Mouse (Mus musculus): Measurements from ENCODE around the gene Hs1bp3.

Hs1bp3 gene

DNA sequence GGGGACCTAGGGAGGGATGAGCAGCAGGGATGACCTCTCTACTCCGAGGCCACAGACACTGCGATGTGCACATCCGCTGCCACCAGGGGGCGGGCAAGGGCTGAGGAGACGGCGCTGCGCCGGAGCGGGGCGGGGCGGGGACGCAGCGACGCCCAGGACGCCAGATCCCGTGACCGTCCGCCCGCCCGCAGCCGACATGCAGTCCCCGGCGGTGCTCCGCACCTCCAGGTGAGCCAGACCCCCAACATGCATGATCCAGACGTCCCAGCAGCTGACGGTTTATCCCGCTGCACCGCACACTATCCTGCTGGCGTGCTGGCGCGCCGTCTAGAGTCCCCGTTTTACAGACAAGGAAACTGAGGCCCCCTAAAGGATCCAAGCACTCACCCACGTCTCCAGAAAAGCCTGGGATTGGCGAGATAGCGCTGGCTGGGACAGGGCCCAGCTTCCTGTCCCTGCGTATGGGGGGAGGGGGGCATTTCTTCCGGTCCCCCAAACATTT is at the start of gene Hs1bp3:
Hs1bp3 (plus strand) TSS at position 163 of the 502 bp plus-strand sequence.
- CTCF ChIA-PET, result interaction anchor here (0.7 to 2.0 kb wide), 11 partner anchors 10 to 323 kb away, joined by 3 to 10 read pairs (median 3); partner anchors contain the start of genes Rhob (in 3 of the 4) and Gdf7 (in 1 of the 4)

DNA sequence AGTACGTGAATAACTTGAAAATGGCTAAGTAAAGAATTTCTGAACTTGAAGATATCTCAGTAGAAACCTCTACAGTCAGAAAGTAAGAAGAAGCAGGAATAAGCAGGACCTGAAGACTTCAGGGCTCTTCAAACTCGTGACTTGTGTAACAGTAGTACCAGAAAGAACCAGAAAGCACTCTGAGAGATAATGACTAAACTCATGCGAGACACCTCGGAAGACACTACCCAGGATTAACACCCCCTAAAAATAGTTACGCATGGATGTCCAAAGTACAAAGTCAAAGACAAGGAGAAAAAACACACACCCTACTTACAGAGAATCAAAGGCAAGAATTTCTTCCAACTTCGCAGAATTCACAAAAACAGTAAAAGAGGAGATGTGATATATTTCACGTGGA is 46.9 kb upstream of the Hs1bp3 start:
- CTCF ChIA-PET, result interaction anchor here in 1 of 4 experiments (1.1 kb wide), 1 partner anchor 50 kb away, joined by 3 read pairs; no protein-coding TSS in a partner anchor
- POLR2A ChIA-PET, result interaction anchor here in 1 of 4 experiments (0.9 kb wide), 1 partner anchor 234 kb away, joined by 3 read pairs; the partner anchor contains the start of gene Rhob

More for the DNA sequence above, at the start of gene Hs1bp3:
- POLR2A ChIA-PET, result interaction anchor here in 3 of 4 experiments (0.6 to 4.2 kb wide), 16 partner anchors 10 to 363 kb away, joined by 3 to 74 read pairs (median 5); partner anchors contain the start of genes Rhob (in 3 of the 3) and Gdf7 (in 2 of the 3)

- ChIA-PET POLR2A (interaction anchor here in 1 of 4 experiments (0.6 kb wide), 1 partner anchor 371 kb away, joined by 4 read pairs; no protein-coding TSS in a partner anchor), CTCF (no interaction called here)
Measured at GRCm38 (mm10) chr12:8269627-8270026, 43.6 kb upstream of the Hs1bp3 start.

DNA sequence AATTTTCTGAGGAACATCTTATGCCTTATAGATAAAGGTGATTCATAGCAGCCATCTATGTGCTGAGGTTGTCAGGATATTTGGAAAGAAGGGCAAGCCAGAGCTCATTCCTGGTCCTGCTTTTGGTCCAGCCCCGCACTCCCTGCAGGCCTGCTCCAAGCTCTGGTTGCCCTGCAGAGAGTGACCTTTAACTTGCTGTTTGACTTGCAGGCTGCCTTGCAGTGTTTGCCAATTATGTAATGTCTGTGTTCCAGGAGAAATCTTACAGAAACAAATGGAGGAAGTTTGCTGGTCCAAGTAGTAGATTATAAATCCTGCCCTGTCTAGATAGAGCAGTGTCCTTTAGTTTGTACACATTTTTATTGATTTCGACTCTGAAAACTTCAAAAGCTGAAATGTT is 41.8 kb upstream of the Hs1bp3 start:
- POLR2A ChIA-PET, result no interaction called here
- CTCF ChIA-PET, result no interaction called here

- ChIA-PET POLR2A (interaction anchor here in 1 of 4 experiments (1.5 kb wide), 1 partner anchor 226 kb away, joined by 3 read pairs; the partner anchor contains the start of gene Rhob), CTCF (interaction anchor here in 1 of 4 experiments (1.1 kb wide), 1 partner anchor 14 kb away, joined by 3 read pairs; no protein-coding TSS in a partner anchor)
Measured at GRCm38 (mm10) chr12:8273471-8274171, 39.6 kb upstream of the Hs1bp3 start.

- ChIA-PET POLR2A (no interaction called here), CTCF (no interaction called here)
Measured at GRCm38 (mm10) chr12:8275424-8275823, 37.8 kb upstream of the Hs1bp3 start.

- ChIA-PET CTCF (interaction anchor here in 2 of 4 experiments (0.5 to 1.6 kb wide), 2 partner anchors 22 to 34 kb away, joined by 4 read pairs; no protein-coding TSS in a partner anchor), POLR2A (interaction anchor here in 3 of 4 experiments (0.6 to 1.2 kb wide), 9 partner anchors 10 to 219 kb away, joined by 3 to 5 read pairs (median 3); partner anchors contain the start of gene Rhob (in 2 of the 3))
Measured at GRCm38 (mm10) chr12:8281225-8282017, 31.8 kb upstream of the Hs1bp3 start.

DNA sequence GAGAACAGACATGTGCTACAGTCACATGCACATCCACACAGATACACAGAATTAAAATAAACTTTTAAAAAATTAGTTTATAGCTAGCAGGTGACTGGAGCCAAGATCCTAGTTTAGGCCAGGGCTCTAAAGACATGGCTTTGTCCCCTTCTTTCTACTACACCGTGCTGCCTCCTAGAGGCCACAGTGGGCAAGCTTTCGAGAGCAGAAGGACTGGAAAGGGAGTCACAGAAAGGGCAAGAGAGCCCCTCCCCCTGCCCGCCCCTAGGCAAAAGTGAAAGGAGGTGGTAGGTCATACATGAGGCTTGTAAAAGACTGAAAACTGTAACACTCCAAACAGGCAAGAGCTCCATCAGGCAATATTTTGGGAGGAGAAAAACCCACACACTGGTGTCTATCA is 25.3 kb upstream of the Hs1bp3 start:
- ChIA-PET CTCF (interaction anchor here in 3 of 4 experiments (0.7 to 2.2 kb wide), 15 partner anchors 14 to 297 kb away, joined by 3 to 11 read pairs (median 4); partner anchors contain the start of gene Gdf7 (in 1 of the 3)), POLR2A (interaction anchor here in 2 of 4 experiments (0.9 to 1.3 kb wide), 4 partner anchors 10 to 212 kb away, joined by 3 to 4 read pairs (median 3); partner anchors contain the start of gene Rhob (in 1 of the 2))

DNA sequence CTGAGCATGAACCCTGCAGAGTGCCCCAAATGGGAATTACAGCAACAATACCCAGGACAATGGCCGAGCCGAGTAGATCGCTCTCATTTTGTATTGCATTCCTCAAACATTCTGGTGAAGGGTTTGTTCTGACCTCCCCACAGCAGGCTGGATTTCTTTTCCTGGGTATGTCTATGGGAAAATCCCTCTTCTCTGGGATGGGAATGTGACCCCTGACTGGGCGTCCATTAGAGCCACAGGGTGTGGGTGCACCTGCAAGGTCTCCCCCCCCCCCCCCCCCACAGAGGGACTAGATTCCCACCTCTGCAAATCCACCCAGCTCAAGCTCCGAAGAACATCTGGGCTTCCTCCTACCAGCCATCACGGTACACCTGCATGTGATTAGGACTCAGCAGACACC is 24.1 kb upstream of the Hs1bp3 start:
- CTCF ChIA-PET, result interaction anchor here in 3 of 4 experiments (0.7 to 2.2 kb wide), 4 partner anchors 17 to 229 kb away, joined by 3 to 11 read pairs (median 5); no protein-coding TSS in a partner anchor

DNA sequence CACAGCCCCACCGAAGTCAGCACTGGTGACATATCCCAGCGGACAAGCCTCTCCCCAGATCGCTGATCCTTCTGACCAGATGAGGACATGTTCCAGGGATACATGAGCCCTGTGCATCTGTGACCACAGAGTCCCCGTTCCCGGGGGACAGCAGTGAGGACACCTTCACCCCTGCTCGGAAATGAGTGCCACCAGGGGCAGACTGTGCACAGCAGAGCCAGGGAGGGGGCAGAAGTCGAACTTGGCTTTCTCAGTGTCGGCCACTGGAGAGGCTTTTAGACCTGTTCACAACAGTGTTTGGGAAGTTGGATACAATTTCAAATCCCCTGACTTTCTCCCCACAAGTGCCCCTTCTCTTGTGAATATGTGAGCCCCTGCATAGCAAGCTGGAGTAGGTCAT is 23.7 kb upstream of the Hs1bp3 start:
- ChIA-PET CTCF (interaction anchor here in 1 of 4 experiments (0.7 to 2.0 kb wide), 2 partner anchors 229 to 299 kb away, joined by 3 to 11 read pairs; no protein-coding TSS in a partner anchor), POLR2A (interaction anchor here in 2 of 4 experiments (0.6 to 1.3 kb wide), 5 partner anchors 12 to 228 kb away, joined by 3 to 6 read pairs (median 3); no protein-coding TSS in a partner anchor)

More for the DNA sequence above, 24.1 kb upstream of the Hs1bp3 start:
- POLR2A ChIA-PET, result interaction anchor here in 2 of 4 experiments (0.6 to 1.3 kb wide), 4 partner anchors 30 to 228 kb away, joined by 3 to 6 read pairs (median 4); no protein-coding TSS in a partner anchor

- CTCF ChIA-PET, result no interaction called here
- POLR2A ChIA-PET, result interaction anchor here in 1 of 4 experiments (1.2 to 1.3 kb wide), 3 partner anchors 9 to 208 kb away, joined by 3 to 6 read pairs (median 4); partner anchors contain the start of genes Gdf7 and Rhob
Measured at GRCm38 (mm10) chr12:8291157-8291853, 21.9 kb upstream of the Hs1bp3 start.

DNA sequence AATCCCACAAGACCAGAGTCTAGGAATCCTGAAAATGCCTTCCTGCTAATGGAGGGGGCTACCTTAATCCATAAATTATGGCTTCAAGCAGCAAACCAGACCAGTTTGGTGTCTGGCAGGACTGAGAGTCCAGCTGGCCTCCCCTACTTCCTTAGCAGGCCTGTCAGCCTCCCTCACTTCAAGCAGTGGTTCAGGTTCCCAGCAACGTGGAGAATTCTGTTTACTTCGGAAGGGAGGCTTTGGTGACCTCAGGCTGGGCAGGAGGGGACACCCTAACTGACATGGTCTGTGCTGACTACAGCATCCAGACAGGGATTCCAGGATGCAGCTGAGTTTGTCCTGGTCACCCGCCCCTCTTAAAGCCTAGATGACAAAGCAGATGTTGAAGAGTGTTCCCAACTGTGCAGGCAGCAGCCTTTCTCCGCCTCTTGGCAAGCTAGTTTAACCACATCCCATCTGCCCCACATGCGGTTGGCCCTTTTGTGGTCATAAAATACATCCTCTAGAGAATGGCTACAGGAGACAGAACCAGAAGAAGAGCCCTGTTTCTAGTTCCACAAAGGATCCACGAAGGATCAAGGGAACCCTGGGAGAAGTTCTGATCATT is 17.8 kb upstream of the Hs1bp3 start:
- ChIA-PET POLR2A (interaction anchor here in 1 of 4 experiments (1.0 kb wide), 1 partner anchor 205 kb away, joined by 5 read pairs; the partner anchor contains the start of gene Rhob), CTCF (interaction anchor here in 2 of 4 experiments (0.6 to 1.0 kb wide), 2 partner anchors 11 kb away, joined by 3 to 4 read pairs; no protein-coding TSS in a partner anchor)

DNA sequence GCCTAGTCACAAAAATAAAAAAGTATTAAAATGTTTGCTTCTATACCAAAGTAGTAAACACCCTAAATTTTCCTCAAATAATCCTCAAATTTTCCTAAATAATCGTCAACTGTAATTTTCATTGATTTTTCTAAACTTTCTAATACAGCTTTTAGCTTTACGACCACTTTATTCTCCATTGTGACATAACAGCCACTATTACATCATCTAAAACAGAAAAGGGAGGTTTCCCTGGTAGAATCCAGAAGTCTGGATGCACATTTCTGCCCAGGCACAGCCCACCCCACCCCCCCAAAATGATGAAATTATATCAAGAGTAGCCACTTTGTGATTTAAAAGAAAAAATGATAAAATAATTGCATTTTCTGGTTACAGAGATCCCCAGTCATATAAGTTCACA is 17.1 kb upstream of the Hs1bp3 start:
- POLR2A ChIA-PET, result no interaction called here
- CTCF ChIA-PET, result no interaction called here

DNA sequence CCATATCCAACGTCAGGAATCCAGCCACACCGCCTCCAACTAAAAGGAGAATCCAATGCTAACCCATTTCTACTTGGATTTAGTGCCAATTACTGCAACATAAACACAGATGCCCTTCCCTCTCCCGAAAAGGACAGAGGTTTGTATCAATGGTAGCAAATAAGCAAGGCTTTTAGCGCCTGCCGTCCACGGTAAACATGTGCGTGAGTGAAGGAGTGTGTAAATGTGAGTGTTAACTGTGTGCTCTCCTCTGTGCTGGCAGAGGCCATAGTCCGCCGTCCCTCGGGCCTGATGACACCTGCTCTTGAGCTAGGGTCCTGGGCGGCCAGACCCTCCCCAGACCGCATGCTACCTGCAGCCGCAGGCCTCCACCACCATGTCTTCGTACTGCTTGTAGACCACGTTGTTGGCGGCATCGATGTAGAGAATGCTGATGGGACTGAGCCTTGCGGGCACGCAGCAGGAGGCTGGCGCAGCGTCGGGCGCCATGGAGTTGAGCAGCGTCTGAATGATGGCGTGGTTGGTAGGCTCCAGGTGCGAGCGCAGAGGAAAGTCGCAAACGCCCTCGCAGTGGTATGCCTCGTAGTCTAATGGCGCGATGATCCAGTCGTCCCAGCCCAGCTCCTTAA is 15.5 kb upstream of the Hs1bp3 start:
- ChIA-PET CTCF (no interaction called here), POLR2A (interaction anchor here in 2 of 4 experiments (1.0 to 2.2 kb wide), 3 partner anchors 16 to 202 kb away, joined by 3 to 7 read pairs (median 3); partner anchors contain the start of genes Rhob (in 2 of the 2) and Hs1bp3 (in 1 of the 2))

- ChIA-PET POLR2A (interaction anchor here in 3 of 4 experiments (1.0 to 3.4 kb wide), 8 partner anchors 15 to 203 kb away, joined by 3 to 20 read pairs (median 3); partner anchors contain the start of genes Rhob (in 3 of the 3) and Hs1bp3 (in 1 of the 3)), CTCF (interaction anchor here in 2 of 4 experiments (0.7 to 1.4 kb wide), 3 partner anchors 28 to 308 kb away, joined by 3 to 4 read pairs (median 3); no protein-coding TSS in a partner anchor)
Measured at GRCm38 (mm10) chr12:8298361-8299142, 14.7 kb upstream of the Hs1bp3 start.

All from embryonic stem cell, embryonic (primary cell).